Mouse (Mus musculus) liver, embryonic 14.5 days (tissue): ENCODE measurements around the gene Gm17304. TPM values are rescaled to one million over a fixed set of nuclear protein-coding genes. Genes with fewer than 3 reads are reported as not detected.

Experiments used
- ATAC-seq: fragments of 200-750 bp; cut with Nextera tagmentation; 2 replicates; pipeline ENCODE4 v1.8.0; 2017; ENCODE audit warnings: moderate number of reproducible peaks, mild to moderate bottlenecking, moderate library complexity; ENCODE audit not compliant: insufficient read depth
- DNase-seq, 3 experiments: peaks; one replicate each; pipeline ENCODE4 v3.0.0-alpha.2; 2012 to 2013; ENCODE audit warnings: low read depth in 3 of 3, low spot score in 3 of 3
- H3K27ac ChIP-seq: fragments of 300-500 bp; sonication (generic); 2 replicates; pipeline ENCODE4 v1.5.1; 2014; ENCODE audit warnings: moderate library complexity, mild to moderate bottlenecking, control low read depth, inconsistent platforms
- H3K27me3 ChIP-seq: fragments of 300-500 bp; sonication (generic); 2 replicates; pipeline ENCODE4 v1.6.1; 2014; ENCODE audit warnings: mild to moderate bottlenecking, low read length, moderate library complexity; ENCODE audit not compliant: control insufficient read depth, insufficient read depth
- H3K36me3 ChIP-seq: fragments of 300-500 bp; sonication (generic); replicated peaks from 2 replicates; pipeline ENCODE4 v1.6.1; 2014; ENCODE audit warnings: low read depth; ENCODE audit not compliant: control insufficient read depth, insufficient read depth
- H3K4me1 ChIP-seq, 2 experiments: fragments of 200-500 bp in 1 of 2; fragments of 300-500 bp in 1 of 2; sonication (generic) in 1 of 2; replicated peaks; 2 replicates each; pipeline ENCODE4 v1.6.1; 2012 to 2014; ENCODE audit warnings: antibody characterized with exemption in 1 of 2, inconsistent platforms in 1 of 2, low read length in 1 of 2; ENCODE audit not compliant: control insufficient read depth in 2 of 2, insufficient read depth in 2 of 2
- H3K4me2 ChIP-seq: fragments of 300-500 bp; sonication (generic); 2 replicates; pipeline ENCODE4 v1.6.1; 2014; ENCODE audit warnings: low read depth, mild to moderate bottlenecking, control low read depth, moderate library complexity
- H3K4me3 ChIP-seq, 2 experiments: fragments of 200-500 bp in 1 of 2; fragments of 300-500 bp in 1 of 2; sonication (generic) in 1 of 2; 2 replicates each; pipeline ENCODE4 v1.5.1; 2012 to 2014; ENCODE audit warnings: low read depth in 2 of 2, low read length in 2 of 2, mild to moderate bottlenecking in 2 of 2, control low read depth in 1 of 2, inconsistent platforms in 1 of 2, moderate library complexity in 1 of 2; ENCODE audit not compliant: insufficient read depth in 1 of 2
- H3K9ac ChIP-seq: fragments of 300-500 bp; sonication (generic); replicated peaks from 2 replicates; pipeline ENCODE4 v1.6.1; 2014; ENCODE audit warnings: mild to moderate bottlenecking, control low read depth, moderate library complexity
- H3K9me3 ChIP-seq: fragments of 300-500 bp; sonication (generic); 2 replicates; pipeline ENCODE4 v1.6.1; 2016; ENCODE audit warnings: low read length, mixed read lengths; ENCODE audit not compliant: control insufficient read depth
- CTCF ChIP-seq: IDR thresholded peaks from 2 replicates; pipeline ENCODE4 v1.5.1; 2016; ENCODE audit warnings: antibody characterized with exemption, low read depth, control low read depth
- EP300 ChIP-seq: IDR thresholded peaks from 2 replicates; pipeline ENCODE4 v1.6.1; 2016; ENCODE audit warnings: antibody characterized with exemption, low read depth
- WGBS: fragments of 180-500 bp; shearing (Covaris S2); extraction: QIAGEN DNeasy Blood & Tissue Kit; methylation state at CpG from one replicate; pipeline ENCODE4 v1.1.7; 2014; ENCODE audit not compliant: insufficient replicate concordance; 5-methylcytosine and 5-hydroxymethylcytosine counted together
- polyA plus RNA-seq, 2 experiments: library from polyadenylated mRNA; depleted of rRNA in 1 of 2; stranded (reverse) in 1 of 2; unstranded in 1 of 2; fragments of >200 nt; fragmentation: Nextera tagmentation in 1 of 2; extraction: Ambion mirVana in 1 of 2; gene quantifications; 2 replicates each; pipeline versions ENCODE4 v1.2.1 to v1.2.3; 2012 to 2014

Gm17304 gene
- polyA plus RNA-seq, 2 experiments = not detected

GRCm38 (mm10) chr5:106636423-106636946 lies 27.6 kb downstream of the Gm17304 start:
- no peaks in the 10 kb centered on the region for H3K4me1 ChIP-seq
- H3K9ac ChIP-seq = no peak overlapping the region
- H3K4me3 ChIP-seq = no peak overlapping the region
- ATAC-seq = no peak
- no peak for TF ChIP-seq EP300
- no peak for TF ChIP-seq CTCF
- no peaks in the 10 kb centered on the region for H3K9me3 ChIP-seq
- peaks cover 34% of the 10 kb centered on the region for H3K36me3 ChIP-seq
- 87% methylated on average over 13 of the region's 13 CpGs for WGBS
- H3K4me2 ChIP-seq = no peak overlapping the region
- H3K27me3 ChIP-seq = no peaks in the 10 kb centered on the region
- H3K27ac ChIP-seq = no peak overlapping the region
- DNase-seq = no peak

GRCm38 (mm10) chr5:106639627-106640026 lies 30.7 kb downstream of the Gm17304 start:
- ATAC-seq = no peak
- Histone ChIP-seq H3K9ac (no peak overlapping the region), H3K4me3 (no peak overlapping the region), H3K27ac (no peak overlapping the region), H3K9me3 (no peaks in the 10 kb centered on the region), H3K4me2 (no peak overlapping the region), H3K4me1 (peaks cover 0 to 4% of the 10 kb centered on the region in 2 experiments; a peak in 1 of 4 replicates), H3K36me3 (peaks cover 29% of the 10 kb centered on the region), H3K27me3 (no peaks in the 10 kb centered on the region)
- 58% methylated on average over 2 of the region's 2 CpGs for WGBS
- no peak for DNase-seq
- TF ChIP-seq EP300 = no peak
- no peak for TF ChIP-seq CTCF

DNA sequence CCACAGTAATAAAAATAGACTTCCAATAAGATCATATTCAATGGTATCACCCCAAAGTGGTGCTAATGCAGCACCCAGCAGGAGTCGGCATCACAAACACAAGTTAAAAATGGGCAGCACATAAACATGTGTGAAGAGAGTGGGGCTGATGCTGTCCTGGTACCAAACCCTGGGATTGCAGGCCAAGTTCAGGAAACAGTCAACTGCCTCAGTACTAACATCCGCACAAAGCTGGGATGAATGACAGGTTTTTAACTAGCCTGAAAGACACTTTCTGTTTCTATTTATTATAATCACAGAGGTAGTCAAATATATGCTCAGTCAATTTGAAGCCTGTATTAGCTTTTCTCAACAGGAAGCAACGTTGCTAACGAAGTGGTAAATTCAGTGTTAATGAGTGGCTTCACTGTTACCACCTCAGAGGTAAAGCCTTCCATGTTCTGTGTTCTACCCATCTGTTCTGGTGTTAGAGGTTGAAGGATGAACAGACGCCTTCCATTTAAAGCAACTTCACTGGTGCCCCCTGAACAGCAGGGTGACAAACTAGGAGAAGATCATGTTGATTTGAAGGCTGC lies 31.4 kb downstream of the Gm17304 start:
- DNase-seq = no peak
- 82% methylated on average over 5 of the region's 5 CpGs for WGBS
- H3K4me2 ChIP-seq = no peak overlapping the region

GRCm38 (mm10) chr5:106641876-106642275 lies 33.0 kb downstream of the Gm17304 start:
- Histone ChIP-seq H3K27ac (no peak overlapping the region), H3K27me3 (no peaks in the 10 kb centered on the region), H3K9ac (no peak overlapping the region), H3K4me1 (peaks cover 0 to 4% of the 10 kb centered on the region in 2 experiments; a peak in 1 of 4 replicates), H3K36me3 (peaks cover 14% of the 10 kb centered on the region), H3K9me3 (no peaks in the 10 kb centered on the region), H3K4me3 (no peak overlapping the region), H3K4me2 (no peak overlapping the region)
- WGBS = 79% methylated on average over 3 of the region's 3 CpGs
- TF ChIP-seq EP300 (no peak), CTCF (no peak)
- DNase-seq = no peak
- ATAC-seq = no peak

More for the DNA sequence above, 31.4 kb downstream of the Gm17304 start:
- Histone ChIP-seq H3K36me3 (peaks cover 25% of the 10 kb centered on the region), H3K9ac (no peak overlapping the region), H3K27ac (no peak overlapping the region), H3K4me1 (peaks cover 0 to 4% of the 10 kb centered on the region in 2 experiments; a peak in 1 of 4 replicates), H3K4me3 (no peak overlapping the region), H3K9me3 (no peaks in the 10 kb centered on the region), H3K27me3 (no peaks in the 10 kb centered on the region)
- no peak for TF ChIP-seq CTCF
- TF ChIP-seq EP300 = no peak
- no peak for ATAC-seq

DNA sequence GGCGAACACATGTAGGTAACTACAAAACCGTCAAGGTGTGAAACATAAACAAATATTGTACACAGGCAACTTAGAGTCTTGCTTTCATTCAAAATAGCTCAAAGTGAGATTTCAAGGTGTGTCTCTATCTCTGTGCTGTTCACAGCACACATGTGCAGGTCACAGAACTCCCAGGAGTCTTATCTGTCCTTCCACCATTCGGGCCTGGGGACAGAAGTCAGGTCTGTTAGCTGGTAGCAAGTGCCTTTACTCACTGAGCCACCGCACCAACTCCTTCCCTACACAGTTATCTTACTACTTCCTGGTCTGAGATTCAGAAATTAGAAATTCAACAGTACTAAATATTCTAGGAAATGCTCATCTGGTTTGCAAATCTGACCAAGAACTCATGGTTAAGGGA lies 34.5 kb downstream of the Gm17304 start:
- Histone ChIP-seq H3K4me3 (no peak overlapping the region), H3K4me1 (peaks cover 0 to 4% of the 10 kb centered on the region in 2 experiments; a peak in 1 of 4 replicates), H3K27ac (no peak overlapping the region), H3K27me3 (no peaks in the 10 kb centered on the region), H3K9me3 (no peaks in the 10 kb centered on the region), H3K9ac (no peak overlapping the region), H3K4me2 (no peak overlapping the region), H3K36me3 (no peaks in the 10 kb centered on the region; the same call in 1 of the 2 replicates)
- ATAC-seq = no peak; the same call in 1 of the 2 replicates
- TF ChIP-seq CTCF (no peak), EP300 (no peak)
- DNase-seq = no peak
- 47% methylated on average over 4 of the region's 4 CpGs for WGBS
